Comparison of ENCODE assay signal across 8 mouse cellular contexts in the genomic region with DNA sequence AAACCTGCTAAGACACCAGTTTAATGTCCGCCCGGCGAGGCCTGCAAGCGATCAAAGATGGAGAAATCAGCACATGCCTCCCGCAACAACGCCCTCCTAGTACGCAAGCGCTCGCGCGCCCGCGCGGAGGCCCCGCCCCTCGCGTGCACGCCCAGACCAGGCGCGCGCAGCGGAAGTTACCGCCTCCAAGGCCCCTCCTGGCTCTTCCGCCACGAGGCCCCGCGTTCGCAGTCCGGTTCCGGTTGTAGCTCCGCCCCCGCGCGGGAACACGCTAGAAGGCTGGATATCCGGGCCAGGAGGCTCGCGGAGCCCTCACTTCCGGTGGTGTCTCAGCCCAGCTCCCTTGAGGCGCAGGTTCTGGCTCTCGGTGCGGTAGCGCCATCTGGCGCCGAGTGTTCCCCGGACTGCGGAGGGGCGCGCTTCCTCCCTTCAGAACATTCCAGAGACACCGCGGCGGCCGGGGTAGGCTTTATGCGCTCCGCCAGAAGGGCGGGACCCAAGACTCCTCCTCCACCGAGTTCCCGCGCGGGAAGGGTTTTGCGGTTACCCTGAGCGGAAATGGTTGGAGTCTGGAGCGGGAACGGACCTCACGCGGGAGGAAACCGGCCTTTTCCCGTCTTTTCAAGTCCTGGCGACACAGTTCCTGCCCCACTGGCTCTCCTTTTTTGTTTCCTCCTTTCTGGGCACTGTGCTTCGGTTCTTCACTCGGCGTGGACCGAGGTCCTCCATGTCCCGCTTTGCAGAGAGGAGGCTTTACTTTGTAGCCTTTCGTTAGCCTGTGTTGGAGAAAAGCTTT. TPM values are rescaled to one million over a fixed set of nuclear protein-coding genes. Genes with fewer than 3 reads are reported as not detected.
DNase-seq lines count a peak whose midpoint lies in the region; ATAC-seq and TF ChIP-seq lines count a peak whose summit lies in the region.

No protein-coding gene starts in this region.

- no peaks in the 10 kb centered on the region for H3K9me3 ChIP-seq in G1E (replicated peaks)
- H3K9me3 ChIP-seq in forebrain, embryonic 16.5 days (ENCODE audit: control insufficient read depth, low read length), result no peaks in the 10 kb centered on the region
- no peaks in the 10 kb centered on the region for H3K9me3 ChIP-seq in lung, embryonic 15.5 days

- peaks cover 12% of the 10 kb centered on the region for H3K4me1 ChIP-seq in G1E (ENCODE audit: insufficient read depth, low read depth, low read length)
- H3K4me1 ChIP-seq in forebrain, embryonic 16.5 days (replicated peaks; ENCODE audit: control insufficient read depth, insufficient read depth, low read length), result peaks cover 11% of the 10 kb centered on the region
- H3K4me1 ChIP-seq in lung, embryonic 15.5 days, result peaks cover 12% of the 10 kb centered on the region

- ATAC-seq in G1E (ENCODE audit: extremely low read depth, insufficient number of reproducible peaks, low FRiP score, poor library complexity, severe bottlenecking), result peak; percentile 85
- peak; percentile 98 for ATAC-seq in forebrain, embryonic 16.5 days
- peak; percentile 98 for ATAC-seq in lung, embryonic 15.5 days (ENCODE audit: borderline replicate concordance, extremely low read depth, low FRiP score, low TSS enrichment)

- TF ChIP-seq CTCF in G1E (IDR thresholded peaks at IDR 0.05; ENCODE audit: low read depth, low read length), result no peak

- H3K4me3 ChIP-seq in G1E (ENCODE audit: low read depth, low read length), result peak overlapping the region; percentile 73
- peak overlapping the region; percentile 50 for H3K4me3 ChIP-seq in forebrain, embryonic 16.5 days (replicated peaks; ENCODE audit: low read length)
- peak overlapping the region; percentile 54 for H3K4me3 ChIP-seq in lung, embryonic 15.5 days

- H3K9ac ChIP-seq in forebrain, embryonic 16.5 days (replicated peaks; ENCODE audit: low read depth, low read length), result peak overlapping the region; percentile 75
- peak overlapping the region; percentile 80 for H3K9ac ChIP-seq in lung, embryonic 15.5 days

- H3K27ac ChIP-seq in forebrain, embryonic 16.5 days (ENCODE audit: low read length), result peak overlapping the region; percentile 94
- H3K27ac ChIP-seq in lung, embryonic 15.5 days, result peak overlapping the region; percentile 99

- peak; percentile 89 for DNase-seq in G1E (ENCODE audit: low spot score)
- DNase-seq in cerebellum, adult 18-20 months, result peak; percentile 99 to 100
- peak; percentile 100 for DNase-seq in heart, postnatal 4 days
- peak; percentile 100 for DNase-seq in layer of hippocampus, adult 8-10 months (ENCODE audit: low spot score in 2 of 2)
- DNase-seq in ovary, adult 18-20 months (ENCODE audit: low spot score), result peak; percentile 100
- DNase-seq in thymus, postnatal 0 days (ENCODE audit: low spot score), result peak; percentile 100

- H3K27me3 ChIP-seq in G1E (ENCODE audit: insufficient read depth, low read length), result no peaks in the 10 kb centered on the region
- H3K27me3 ChIP-seq in forebrain, embryonic 16.5 days (replicated peaks; ENCODE audit: control insufficient read depth, insufficient read depth, low read length), result no peaks in the 10 kb centered on the region
- H3K27me3 ChIP-seq in lung, embryonic 15.5 days, result no peaks in the 10 kb centered on the region

- H3K4me2 ChIP-seq in forebrain, embryonic 16.5 days (ENCODE audit: low read length), result peak overlapping the region; percentile 73
- H3K4me2 ChIP-seq in lung, embryonic 15.5 days, result peak overlapping the region; percentile 68

- WGBS in forebrain, embryonic 16.5 days, result under 1% methylated on average over 75 of the region's 75 CpGs
- WGBS in lung, embryonic 15.5 days, result under 1% methylated on average over 75 of the region's 75 CpGs

- no peaks in the 10 kb centered on the region for H3K36me3 ChIP-seq in G1E (replicated peaks)
- no peaks in the 10 kb centered on the region for H3K36me3 ChIP-seq in forebrain, embryonic 16.5 days (ENCODE audit: control insufficient read depth, insufficient read depth)
- H3K36me3 ChIP-seq in lung, embryonic 15.5 days, result no peaks in the 10 kb centered on the region

RNA-seq across cellular contexts. Expression of a gene that starts 59.4 kb away (rescaled TPM):
- not detected in 2 replicates for total RNA-seq in G1E (2014; fragmentation: Nextera tagmentation)
- total RNA-seq in G1E (2017), result not detected in 2 replicates
- not detected in 2 replicates for polyA plus RNA-seq in G1E (2012)
- polyA plus RNA-seq in forebrain, embryonic 16.5 days (2015; fragmentation: Nextera tagmentation; extraction: Ambion mirVana), result not detected in 2 replicates
- total RNA-seq in heart, postnatal 4 days (2021), result not detected
- not detected for total RNA-seq in layer of hippocampus, adult 8-10 months (2022)
- not detected in 2 replicates for polyA plus RNA-seq in lung, embryonic 15.5 days (2015; fragmentation: Nextera tagmentation; extraction: Ambion mirVana)
- polyA plus RNA-seq in thymus, postnatal 0 days (2015; fragmentation: Nextera tagmentation; extraction: Ambion mirVana), result not detected in 2 replicates

Comparison
In these comparisons a context has a peak if more than half of its experiments do, and no peak if none do; other contexts are left out.
1. Peak in every context shown above with its lines: DNase-seq, ATAC-seq, H3K4me3 ChIP-seq and H3K27ac ChIP-seq.